Mouse (Mus musculus): ENCODE results near the gene Maats1. TPM values are rescaled to one million over a fixed set of nuclear protein-coding genes. Genes with fewer than 3 reads are reported as not detected.

The Maats1 gene
- polyA plus RNA-seq, 1 experiment from 2014 or later = 0.06 TPM

GRCm38 (mm10) chr16:38319087-38319486 is 22.9 kb downstream of the Maats1 start:
- WGBS = 86% methylated on average over 4 of the region's 4 CpGs
- ATAC-seq (ENCODE audit: insufficient number of reproducible peaks, insufficient read depth, low FRiP score, low TSS enrichment, low read depth) = no peak

GRCm38 (mm10) chr16:38318492-38318891 is 23.5 kb downstream of the Maats1 start:
- H3K4me2 ChIP-seq = no peak overlapping the region
- H3K27me3 ChIP-seq = no peaks in the 10 kb centered on the region
- WGBS = 85% methylated on average over 9 of the region's 9 CpGs
- 0 out of 2 replicates have a peak, but pooled peaks cover 3% of the 10 kb centered on the region for H3K9me3 ChIP-seq
- no peaks in the 10 kb centered on the region for H3K4me1 ChIP-seq (replicated peaks)
- no peaks in the 10 kb centered on the region for H3K36me3 ChIP-seq
- no peak overlapping the region for H3K4me3 ChIP-seq (replicated peaks)
- no peak overlapping the region for H3K27ac ChIP-seq
- H3K9ac ChIP-seq (replicated peaks) = no peak overlapping the region
- ATAC-seq (ENCODE audit: insufficient number of reproducible peaks, insufficient read depth, low FRiP score, low TSS enrichment, low read depth) = no peak

More at GRCm38 (mm10) chr16:38319087-38319486, 22.9 kb downstream of the Maats1 start:
- Histone ChIP-seq H3K36me3 (no peaks in the 10 kb centered on the region), H3K27ac (no peak overlapping the region), H3K4me2 (no peak overlapping the region), H3K9ac (replicated peaks) (no peak overlapping the region), H3K4me3 (replicated peaks) (no peak overlapping the region), H3K4me1 (replicated peaks) (no peaks in the 10 kb centered on the region), H3K9me3 (0 out of 2 replicates have a peak, but pooled peaks cover 3% of the 10 kb centered on the region), H3K27me3 (no peaks in the 10 kb centered on the region)

GRCm38 (mm10) chr16:38308195-38308594 is 33.7 kb downstream of the Maats1 start:
- Histone ChIP-seq H3K9ac (replicated peaks) (no peak overlapping the region), H3K9me3 (no peaks in the 10 kb centered on the region), H3K4me2 (peak overlapping the region; percentile 39; the same call in 1 of the 2 replicates), H3K36me3 (no peaks in the 10 kb centered on the region), H3K27me3 (no peaks in the 10 kb centered on the region), H3K4me1 (replicated peaks) (peaks cover 26% of the 10 kb centered on the region), H3K27ac (peak overlapping the region; percentile 80), H3K4me3 (replicated peaks) (no peak overlapping the region)
- ATAC-seq (ENCODE audit: insufficient number of reproducible peaks, insufficient read depth, low FRiP score, low TSS enrichment, low read depth) = no peak
- 82% methylated on average over 11 of the region's 11 CpGs for WGBS

- no peaks in the 10 kb centered on the region for H3K27me3 ChIP-seq
- peaks cover 26% of the 10 kb centered on the region for H3K4me1 ChIP-seq (replicated peaks)
- WGBS = 36% methylated on average over 7 of the region's 7 CpGs
- H3K4me3 ChIP-seq (replicated peaks) = no peak overlapping the region
- no peaks in the 10 kb centered on the region for H3K36me3 ChIP-seq
- peak overlapping the region; percentile 39 for H3K4me2 ChIP-seq
- H3K9ac ChIP-seq (replicated peaks) = no peak overlapping the region
- peak overlapping the region; percentile 80 for H3K27ac ChIP-seq
- ATAC-seq (ENCODE audit: insufficient number of reproducible peaks, insufficient read depth, low FRiP score, low TSS enrichment, low read depth) = peak; percentile 28
- no peaks in the 10 kb centered on the region for H3K9me3 ChIP-seq
Measured at GRCm38 (mm10) chr16:38307651-38308050, 34.3 kb downstream of the Maats1 start.

- H3K9ac ChIP-seq (replicated peaks) = no peak overlapping the region
- 14% methylated on average over 5 of the region's 5 CpGs for WGBS
- ATAC-seq (ENCODE audit: insufficient number of reproducible peaks, insufficient read depth, low FRiP score, low TSS enrichment, low read depth) = peak; percentile 82
- H3K4me1 ChIP-seq (replicated peaks) = peaks cover 26% of the 10 kb centered on the region
- H3K4me2 ChIP-seq = peak overlapping the region; percentile 39
- no peaks in the 10 kb centered on the region for H3K9me3 ChIP-seq
- H3K4me3 ChIP-seq (replicated peaks) = no peak overlapping the region
- no peaks in the 10 kb centered on the region for H3K36me3 ChIP-seq
- no peaks in the 10 kb centered on the region for H3K27me3 ChIP-seq
- H3K27ac ChIP-seq = peak overlapping the region; percentile 80
Measured at GRCm38 (mm10) chr16:38307221-38307605, 34.7 kb downstream of the Maats1 start.

- Histone ChIP-seq H3K27ac (peak overlapping the region; percentile 80), H3K36me3 (no peaks in the 10 kb centered on the region), H3K9ac (replicated peaks) (no peak overlapping the region), H3K4me3 (replicated peaks) (no peak overlapping the region), H3K9me3 (no peaks in the 10 kb centered on the region), H3K4me2 (peak overlapping the region; percentile 39), H3K27me3 (no peaks in the 10 kb centered on the region), H3K4me1 (replicated peaks) (peaks cover 26% of the 10 kb centered on the region)
- ATAC-seq (ENCODE audit: insufficient number of reproducible peaks, insufficient read depth, low FRiP score, low TSS enrichment, low read depth) = peak; percentile 32; the same call in 1 of the 2 replicates
- 48% methylated on average over 18 of the region's 18 CpGs for WGBS
Measured at GRCm38 (mm10) chr16:38306571-38307220, 35.2 kb downstream of the Maats1 start.

- WGBS = 75% methylated on average over 17 of the region's 17 CpGs
- Histone ChIP-seq H3K9ac (replicated peaks) (no peak overlapping the region), H3K4me3 (replicated peaks) (no peak overlapping the region), H3K27ac (no peak overlapping the region), H3K9me3 (no peaks in the 10 kb centered on the region), H3K36me3 (no peaks in the 10 kb centered on the region), H3K27me3 (no peaks in the 10 kb centered on the region), H3K4me2 (no peak overlapping the region), H3K4me1 (replicated peaks) (peaks cover 26% of the 10 kb centered on the region)
- no peak for ATAC-seq (ENCODE audit: insufficient number of reproducible peaks, insufficient read depth, low FRiP score, low TSS enrichment, low read depth)
Measured at GRCm38 (mm10) chr16:38304460-38305194, 37.3 kb downstream of the Maats1 start.

GRCm38 (mm10) chr16:38302367-38302766 is 39.6 kb downstream of the Maats1 start:
- no peak overlapping the region for H3K4me2 ChIP-seq
- no peak overlapping the region for H3K4me3 ChIP-seq (replicated peaks)
- H3K36me3 ChIP-seq = no peaks in the 10 kb centered on the region
- no peak for ATAC-seq (ENCODE audit: insufficient number of reproducible peaks, insufficient read depth, low FRiP score, low TSS enrichment, low read depth)
- no peaks in the 10 kb centered on the region for H3K27me3 ChIP-seq
- H3K27ac ChIP-seq = no peak overlapping the region
- H3K4me1 ChIP-seq (replicated peaks) = peaks cover 26% of the 10 kb centered on the region
- no peaks in the 10 kb centered on the region for H3K9me3 ChIP-seq
- H3K9ac ChIP-seq (replicated peaks) = no peak overlapping the region
- WGBS = 91% methylated on average over 13 of the region's 13 CpGs

GRCm38 (mm10) chr16:38298410-38298809 is 43.5 kb downstream of the Maats1 start:
- ATAC-seq (ENCODE audit: insufficient number of reproducible peaks, insufficient read depth, low FRiP score, low TSS enrichment, low read depth) = no peak
- no peak overlapping the region for H3K4me2 ChIP-seq
- H3K9me3 ChIP-seq = no peaks in the 10 kb centered on the region
- no peaks in the 10 kb centered on the region for H3K36me3 ChIP-seq
- 69% methylated on average over 6 of the region's 6 CpGs for WGBS
- H3K27ac ChIP-seq = no peak overlapping the region
- H3K4me3 ChIP-seq (replicated peaks) = no peak overlapping the region
- peaks cover 14% of the 10 kb centered on the region for H3K4me1 ChIP-seq (replicated peaks)
- no peaks in the 10 kb centered on the region for H3K27me3 ChIP-seq
- no peak overlapping the region for H3K9ac ChIP-seq (replicated peaks)

- Histone ChIP-seq H3K36me3 (no peaks in the 10 kb centered on the region), H3K9ac (replicated peaks) (no peak overlapping the region), H3K4me1 (replicated peaks) (peaks cover 14% of the 10 kb centered on the region), H3K27ac (no peak overlapping the region), H3K4me2 (no peak overlapping the region), H3K27me3 (no peaks in the 10 kb centered on the region), H3K9me3 (no peaks in the 10 kb centered on the region), H3K4me3 (replicated peaks) (no peak overlapping the region)
- no peak for ATAC-seq (ENCODE audit: insufficient number of reproducible peaks, insufficient read depth, low FRiP score, low TSS enrichment, low read depth)
- WGBS = 50% methylated on average over 5 of the region's 5 CpGs
Measured at GRCm38 (mm10) chr16:38295349-38295930, 46.5 kb downstream of the Maats1 start.

GRCm38 (mm10) chr16:38294685-38295348 is 47.1 kb downstream of the Maats1 start, which contains the start of gene Nr1i2:
Gene Nr1i2, minus strand, starts transcription at chr16:38294824.
- Histone ChIP-seq H3K9me3 (no peaks in the 10 kb centered on the region), H3K27me3 (no peaks in the 10 kb centered on the region), H3K4me3 (replicated peaks) (no peak within 1 kb of the TSS), H3K36me3 (no peaks in the 10 kb centered on the region), H3K4me2 (no peak within 1 kb of the TSS), H3K4me1 (replicated peaks) (peaks cover 14% of the 10 kb centered on the region), H3K27ac (no peak within 1 kb of the TSS), H3K9ac (replicated peaks) (no peak within 1 kb of the TSS)
- no peak for ATAC-seq (ENCODE audit: insufficient number of reproducible peaks, insufficient read depth, low FRiP score, low TSS enrichment, low read depth)
- 71% methylated on average over 7 of the region's 7 CpGs for WGBS

Measured in limb, embryonic 12.5 days (tissue).